Mouse (Mus musculus): Measurements from ENCODE around the gene Id3.

Gene Id3

GRCm38 (mm10) chr4:136147436-136148135 lies 4.3 kb downstream of the Id3 start:
- peak in 1 of 2 experiments; percentile 59 for DNase-seq (ENCODE audit: low spot score in 2 of 2)

- no peak for DNase-seq (ENCODE audit: low spot score in 2 of 2)
These were observed 5.2 kb downstream of the Id3 start for GRCm38 (mm10) chr4:136148342-136149044.

GRCm38 (mm10) chr4:136149045-136149379 lies 5.7 kb downstream of the Id3 start:
- no peak for DNase-seq (ENCODE audit: low spot score in 2 of 2)

- no peak for DNase-seq (ENCODE audit: low spot score in 2 of 2)
These were observed 6.4 kb downstream of the Id3 start for GRCm38 (mm10) chr4:136149734-136150133.

- no peak for DNase-seq (ENCODE audit: low spot score in 2 of 2)
These were observed 7.3 kb downstream of the Id3 start for GRCm38 (mm10) chr4:136150596-136150995.

GRCm38 (mm10) chr4:136152821-136153220 lies 9.5 kb downstream of the Id3 start:
- no peak for DNase-seq (ENCODE audit: low spot score in 2 of 2)

- no peak for DNase-seq (ENCODE audit: low spot score in 2 of 2)
These were observed 11.2 kb downstream of the Id3 start for GRCm38 (mm10) chr4:136154462-136154861.

- no peak for DNase-seq (ENCODE audit: low spot score in 2 of 2)
These were observed 15.2 kb downstream of the Id3 start for GRCm38 (mm10) chr4:136158498-136158897.

GRCm38 (mm10) chr4:136159802-136160397 lies 16.6 kb downstream of the Id3 start:
- DNase-seq (ENCODE audit: low spot score in 2 of 2), result peak in 1 of 2 experiments; percentile 86

GRCm38 (mm10) chr4:136163448-136163847 lies 20.2 kb downstream of the Id3 start:
- peak in 1 of 2 experiments; percentile 88 for DNase-seq (ENCODE audit: low spot score in 2 of 2)

- DNase-seq (ENCODE audit: low spot score in 2 of 2), result no peak
These were observed 21.7 kb downstream of the Id3 start for GRCm38 (mm10) chr4:136164981-136165380.

GRCm38 (mm10) chr4:136167701-136168100 lies 24.4 kb downstream of the Id3 start:
- DNase-seq (ENCODE audit: low spot score in 2 of 2), result no peak

GRCm38 (mm10) chr4:136170401-136170800 lies 27.1 kb downstream of the Id3 start:
- no peak for DNase-seq (ENCODE audit: low spot score in 2 of 2)

GRCm38 (mm10) chr4:136171455-136171854 lies 28.2 kb downstream of the Id3 start:
- DNase-seq (ENCODE audit: low spot score in 2 of 2), result no peak

- no peak for DNase-seq (ENCODE audit: low spot score in 2 of 2)
These were observed 28.8 kb downstream of the Id3 start, which contains the start of gene E2f2 for GRCm38 (mm10) chr4:136172011-136172541. E2f2 (plus strand) TSS chr4:136172394.

- no peak for DNase-seq (ENCODE audit: low spot score in 2 of 2)
These were observed 29.4 kb downstream of the Id3 start for GRCm38 (mm10) chr4:136172542-136173209.

GRCm38 (mm10) chr4:136173210-136173715 lies 30.0 kb downstream of the Id3 start:
- no peak for DNase-seq (ENCODE audit: low spot score in 2 of 2)

GRCm38 (mm10) chr4:136174216-136175193 lies 31.2 kb downstream of the Id3 start:
- DNase-seq (ENCODE audit: low spot score in 2 of 2), result no peak

GRCm38 (mm10) chr4:136176022-136176552 lies 32.8 kb downstream of the Id3 start:
- DNase-seq (ENCODE audit: low spot score in 2 of 2), result no peak

- no peak for DNase-seq (ENCODE audit: low spot score in 2 of 2)
These were observed 33.9 kb downstream of the Id3 start for GRCm38 (mm10) chr4:136177244-136177611.
